Mouse (Mus musculus): Measurements from ENCODE around the gene Slc27a2. TPM values are rescaled to one million over a fixed set of nuclear protein-coding genes. Genes with fewer than 3 reads are reported as not detected.

Gene Slc27a2
- polyA plus RNA-seq, 1 experiment from 2014 or later, result 3.6 TPM

Other genes with a start within 250 kb of the Slc27a2 start
- 0.21 and 0.46 TPM in 2 replicates for gene Atp8b4, start 51.7 kb upstream of the Slc27a2 start, polyA plus RNA-seq (2015; fragmentation: Nextera tagmentation; extraction: Ambion mirVana)
- 2.9 and 3.5 TPM in 2 replicates for gene Hdc, start 66.9 kb downstream of the Slc27a2 start, polyA plus RNA-seq (2015; fragmentation: Nextera tagmentation; extraction: Ambion mirVana)
- 31.5 and 33.1 TPM in 2 replicates for gene Gabpb1, start 123.9 kb downstream of the Slc27a2 start, polyA plus RNA-seq (2015; fragmentation: Nextera tagmentation; extraction: Ambion mirVana)
- gene Usp8, start 154.9 kb downstream of the Slc27a2 start, polyA plus RNA-seq (2015; fragmentation: Nextera tagmentation; extraction: Ambion mirVana), result 33.2 and 33.6 TPM in 2 replicates
- 1.4 and 1.5 TPM in 2 replicates for gene Usp50, start 231.1 kb downstream of the Slc27a2 start, polyA plus RNA-seq (2015; fragmentation: Nextera tagmentation; extraction: Ambion mirVana)